Mouse (Mus musculus): Measurements from ENCODE around the gene Ncapg. TPM values are rescaled to one million over a fixed set of nuclear protein-coding genes. Genes with fewer than 3 reads are reported as not detected.

Ncapg gene
- total and polyA plus RNA-seq, 3 experiments: 58.9 to 95.5 (median 69.6) TPM

DNA sequence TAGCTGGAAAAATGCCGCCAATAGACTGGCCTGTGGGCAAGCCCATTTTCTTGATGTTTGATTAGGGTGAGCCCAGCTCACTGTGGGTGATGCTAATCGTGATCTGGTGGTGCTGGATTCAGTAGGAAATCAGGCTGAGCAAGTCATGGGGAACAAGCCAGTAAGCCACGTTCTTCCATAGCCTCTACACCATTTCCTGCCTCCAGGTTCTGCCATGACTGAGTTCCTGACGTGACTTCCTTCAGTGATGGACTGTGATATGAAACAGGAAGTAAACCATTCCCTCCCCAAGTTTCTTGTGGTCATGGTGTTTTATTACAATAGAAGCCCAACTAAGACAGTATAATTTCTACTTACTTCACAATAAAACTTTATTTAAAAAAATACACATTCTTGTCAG is 7.9 kb downstream of the Ncapg start:
- DNase-seq (ENCODE audit: extremely low read depth): no peak
- Histone ChIP-seq H3K27me3 (replicated peaks) (no peaks in the 10 kb centered on the region), H3K4me2 (ENCODE audit: insufficient read depth, low read depth, poor library complexity, severe bottlenecking) (no peak overlapping the region), H3K27ac (ENCODE audit: insufficient read depth, low read depth) (peak overlapping the region; percentile 49), H3K36me3 (replicated peaks in 1 of 2; ENCODE audit: control insufficient read depth in 1 of 2, insufficient read depth in 1 of 2, low read length in 1 of 2) (peaks cover 18 to 47% of the 10 kb centered on the region in 2 experiments), H3K4me1 (ENCODE audit: control insufficient read depth in 1 of 2, insufficient read depth in 2 of 2) (peaks cover 11 to 65% of the 10 kb centered on the region in 2 experiments), H3K9me3 (replicated peaks; ENCODE audit: low read length) (no peaks in the 10 kb centered on the region), H3K4me3 (replicated peaks in 1 of 3; ENCODE audit: low read depth in 2 of 3, low read length in 2 of 3, poor library complexity in 1 of 3) (no peak overlapping the region), H3K9ac (ENCODE audit: insufficient read depth, low read depth) (no peak overlapping the region), H3K79me2 (replicated peaks; ENCODE audit: control insufficient read depth, extremely low read depth, insufficient read depth, poor library complexity, severe bottlenecking) (peaks cover 16% of the 10 kb centered on the region)
- dilution Hi-C loops (cut with MboI; ENCODE audit: extremely low pct_ligation_motif_present, extremely low pct_unique_long_range_greater_than_20kb, low sequenced_read_pairs) (no loop called here), in situ Hi-C loops (cut with MboI; ENCODE audit: low pct_ligation_motif_present, low pct_unique_long_range_greater_than_20kb, low sequenced_read_pairs) (no loop called here)
- TF ChIP-seq ELF1 (IDR thresholded peaks at IDR 0.05; ENCODE audit: low read depth, low read length): peak; percentile 18; the same call in 1 of the 2 replicates
- TF ChIP-seq POLR2A (IDR thresholded peaks at IDR 0.05; ENCODE audit: low read depth, low read length): no peak
- TF ChIP-seq MYC (IDR thresholded peaks at IDR 0.05; ENCODE audit: low read depth, low read length): no peak
- no peak for TF ChIP-seq TCF12 (IDR thresholded peaks at IDR 0.05; ENCODE audit: low read depth, low read length)
- TF ChIP-seq BHLHE40 (IDR thresholded peaks at IDR 0.05; ENCODE audit: low read depth, low read length): no peak
- no peak for TF ChIP-seq MAZ (IDR thresholded peaks at IDR 0.05; ENCODE audit: low read depth, low read length)
- TF ChIP-seq ZMIZ1 (IDR thresholded peaks at IDR 0.05; ENCODE audit: low read depth, low read length): no peak
- no peak for TF ChIP-seq MEF2A (IDR thresholded peaks at IDR 0.05; ENCODE audit: borderline replicate concordance, low read depth, low read length)

DNA sequence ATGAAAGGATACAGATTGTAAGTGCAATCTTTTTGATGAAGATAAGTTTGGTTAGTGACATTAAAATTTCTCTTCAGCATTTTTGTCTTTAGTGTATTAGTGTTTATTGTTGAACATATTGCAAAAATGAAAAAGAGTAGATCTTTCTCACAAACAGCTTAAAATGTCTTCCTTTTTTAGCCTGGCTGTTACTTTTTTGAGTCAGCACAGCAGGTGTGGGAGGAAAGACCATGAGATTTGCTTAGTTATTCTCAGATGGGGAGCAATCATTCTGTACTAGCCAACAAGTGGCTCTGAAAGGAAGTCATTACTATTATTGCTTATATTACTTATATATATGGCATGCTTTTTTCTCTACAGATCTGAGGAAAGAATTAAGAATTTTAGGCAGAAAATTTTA is 10.2 kb downstream of the Ncapg start:
- Histone ChIP-seq H3K4me2 (ENCODE audit: insufficient read depth, low read depth, poor library complexity, severe bottlenecking) (no peak overlapping the region), H3K27me3 (replicated peaks) (no peaks in the 10 kb centered on the region), H3K27ac (ENCODE audit: insufficient read depth, low read depth) (no peak overlapping the region), H3K36me3 (replicated peaks in 1 of 2; ENCODE audit: control insufficient read depth in 1 of 2, insufficient read depth in 1 of 2, low read length in 1 of 2) (peaks cover 28 to 58% of the 10 kb centered on the region in 2 experiments), H3K9me3 (replicated peaks; ENCODE audit: low read length) (no peaks in the 10 kb centered on the region), H3K79me2 (replicated peaks; ENCODE audit: control insufficient read depth, extremely low read depth, insufficient read depth, poor library complexity, severe bottlenecking) (peaks cover 14% of the 10 kb centered on the region), H3K4me3 (replicated peaks in 1 of 3; ENCODE audit: low read depth in 2 of 3, low read length in 2 of 3, poor library complexity in 1 of 3) (no peak overlapping the region), H3K4me1 (ENCODE audit: control insufficient read depth in 1 of 2, insufficient read depth in 2 of 2) (peaks cover 13 to 57% of the 10 kb centered on the region in 2 experiments), H3K9ac (ENCODE audit: insufficient read depth, low read depth) (no peak overlapping the region)
- in situ Hi-C loops (cut with MboI; ENCODE audit: low pct_ligation_motif_present, low pct_unique_long_range_greater_than_20kb, low sequenced_read_pairs) (no loop called here), dilution Hi-C loops (cut with MboI; ENCODE audit: extremely low pct_ligation_motif_present, extremely low pct_unique_long_range_greater_than_20kb, low sequenced_read_pairs) (no loop called here)
- DNase-seq (ENCODE audit: extremely low read depth): peak; percentile 61
- TF ChIP-seq EP300 (IDR thresholded peaks at IDR 0.05; ENCODE audit: low read length): peak; percentile 88
- no peak for TF ChIP-seq GABPA (IDR thresholded peaks at IDR 0.05; ENCODE audit: insufficient replicate concordance, low read depth, low read length)
- TF ChIP-seq ZC3H11A (IDR thresholded peaks at IDR 0.05; ENCODE audit: low read depth, low read length): no peak
- peak; percentile 92 for TF ChIP-seq MEF2A (IDR thresholded peaks at IDR 0.05; ENCODE audit: borderline replicate concordance, low read depth, low read length)
- TF ChIP-seq JUN (IDR thresholded peaks at IDR 0.05; ENCODE audit: insufficient read depth, low read depth, low read length): peak; percentile 65
- no peak for TF ChIP-seq PAX5 (IDR thresholded peaks at IDR 0.05; ENCODE audit: low read length)
- no peak for TF ChIP-seq SIN3A (IDR thresholded peaks at IDR 0.05; ENCODE audit: low read length)
- TF ChIP-seq HCFC1 (IDR thresholded peaks at IDR 0.05; ENCODE audit: low read depth, low read length): no peak
- TF ChIP-seq ETS1 (conservative IDR thresholded peaks at IDR 0.05; ENCODE audit: low read depth, low read length): no peak; the same call in 1 of the 2 replicates
- TF ChIP-seq UBTF (IDR thresholded peaks at IDR 0.05; ENCODE audit: low read depth, low read length): no peak
- no peak for TF ChIP-seq KAT2A (IDR thresholded peaks at IDR 0.05; ENCODE audit: insufficient replicate concordance, low read length)
- no peak for TF ChIP-seq SMC3 (IDR thresholded peaks at IDR 0.05; ENCODE audit: low read depth, low read length)
- TF ChIP-seq TCF12 (IDR thresholded peaks at IDR 0.05; ENCODE audit: low read depth, low read length): peak; percentile 74; the same call in 1 of the 2 replicates
- peak; percentile 93 for TF ChIP-seq IRF4 (IDR thresholded peaks at IDR 0.05; ENCODE audit: low read depth, low read length)
- peak; percentile 85 for TF ChIP-seq JUND (conservative IDR thresholded peaks at IDR 0.05; ENCODE audit: low read depth, low read length)
- no peak for TF ChIP-seq ELF1 (IDR thresholded peaks at IDR 0.05; ENCODE audit: low read depth, low read length)
- TF ChIP-seq CHD1 (IDR thresholded peaks at IDR 0.05; ENCODE audit: low read depth, low read length): no peak

All from CH12.LX (cell line).